Mouse (Mus musculus): ENCODE measurements around the gene Cyp39a1.

GRCm38 (mm10) chr17:43643191-43643590 lies 24.0 kb upstream of the Cyp39a1 start:
- TF ChIP-seq CTCF (IDR thresholded peaks at IDR 0.05) (no peak), POLR2A (IDR thresholded peaks at IDR 0.05; ENCODE audit: insufficient read depth, low read depth, low read length) (no peak)
